Mouse (Mus musculus) kidney, postnatal 36 days (tissue): Measurements from ENCODE around the gene Mif.
"Not testable (repeated sequence)": the region's sequence is repeated elsewhere in the genome, so short reads cannot be mapped to it uniquely, and the experiment has no call there.

ENCODE experiments used
- DNase-seq, 2 experiments: peaks; one replicate each; pipeline ENCODE4 v3.0.0; 2021 to 2022; ENCODE audit warnings: mixed read lengths in 2 of 2

The Mif gene

DNA sequence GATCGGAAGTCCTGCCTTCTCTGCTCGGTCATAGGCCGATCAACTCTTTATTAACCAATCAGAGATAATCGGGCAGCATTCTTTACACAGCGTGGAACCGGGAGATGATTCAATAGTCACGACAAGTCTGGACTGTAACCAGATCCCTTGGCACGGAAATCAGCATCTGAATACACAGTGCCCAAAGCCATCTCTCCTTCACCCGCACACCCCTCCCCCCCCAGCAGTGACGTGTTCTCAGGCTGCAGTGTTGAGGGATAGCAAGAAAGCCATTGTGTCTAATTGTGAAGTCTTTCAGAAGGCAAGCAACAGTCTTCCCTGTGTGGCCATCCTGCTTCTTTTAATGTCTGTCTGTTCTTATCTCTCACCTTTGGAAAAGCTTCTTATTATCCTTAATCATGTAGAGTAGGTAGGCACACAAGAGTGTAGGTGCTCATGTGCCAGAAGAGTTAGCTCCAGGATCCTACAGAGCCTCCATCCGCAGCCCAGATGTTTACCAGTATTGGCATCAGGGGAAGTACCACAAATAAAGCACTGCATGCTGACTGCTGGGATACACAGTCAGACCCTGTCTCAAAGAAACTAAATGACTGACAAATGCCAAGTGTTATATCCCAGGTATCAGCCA lies 13.0 kb upstream of the Mif start:
- peak; percentile 75 to 77 for DNase-seq

DNA sequence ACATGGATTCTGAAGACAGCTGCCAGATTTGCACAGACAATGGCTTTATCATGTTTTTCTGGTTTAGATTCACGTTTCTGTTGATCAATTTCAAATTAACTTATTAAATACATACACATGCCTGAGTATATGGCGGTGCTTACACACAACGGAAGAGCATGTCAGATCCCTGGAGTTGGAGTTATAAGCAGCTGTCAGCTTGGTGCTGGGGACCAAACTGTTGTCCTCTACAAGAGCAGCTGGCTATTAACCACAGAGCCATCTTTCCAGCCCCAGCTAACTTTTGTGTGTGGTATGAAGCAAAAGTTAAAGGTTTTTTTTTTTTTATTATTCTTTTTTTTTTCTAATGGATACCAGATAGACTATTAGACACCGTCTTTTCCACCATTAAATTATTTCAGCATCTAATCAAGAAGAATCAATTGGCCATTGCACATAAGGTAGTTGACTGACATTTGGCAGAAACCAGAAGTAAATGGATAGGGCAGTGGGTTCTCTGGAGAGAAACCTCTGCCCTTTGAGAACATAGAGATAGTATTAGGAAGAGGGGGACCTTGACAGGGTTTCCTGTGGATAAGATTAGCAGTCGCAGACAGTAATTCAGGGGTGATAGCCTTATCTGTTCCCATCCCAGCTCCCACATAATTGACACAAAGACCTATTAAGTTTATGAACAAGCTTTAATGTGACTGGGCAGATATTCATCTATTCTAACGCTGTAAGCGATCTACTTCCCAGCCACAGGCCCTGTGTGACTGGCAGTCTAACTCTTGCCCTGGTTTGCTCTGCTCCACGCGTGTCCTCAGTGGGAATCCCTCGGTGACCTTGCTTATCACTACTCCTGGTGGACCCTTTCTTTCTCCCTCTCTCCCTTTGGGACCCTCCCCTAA lies 12.2 kb upstream of the Mif start:
- no peak for DNase-seq

DNA sequence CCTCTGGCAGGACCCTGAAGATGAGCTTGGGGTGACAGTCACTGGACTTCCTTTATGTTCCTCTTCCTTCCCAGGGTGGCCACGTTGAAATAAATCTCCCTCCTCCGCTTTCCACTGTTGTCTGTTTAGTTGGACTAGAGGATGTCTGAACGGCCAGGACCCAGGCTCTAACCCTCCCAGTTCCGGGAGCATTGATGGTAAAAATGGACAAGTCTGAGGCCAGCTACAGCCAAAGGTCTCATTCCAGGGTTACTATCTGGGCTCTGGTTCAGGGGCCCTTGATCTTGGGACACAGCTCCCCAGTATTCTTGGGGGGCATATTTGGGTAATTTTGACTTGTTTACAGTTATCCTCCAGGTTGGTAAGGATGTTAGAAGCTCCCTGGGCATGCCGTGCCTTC lies 1.5 kb upstream of the Mif start:
- no peak for DNase-seq

DNA sequence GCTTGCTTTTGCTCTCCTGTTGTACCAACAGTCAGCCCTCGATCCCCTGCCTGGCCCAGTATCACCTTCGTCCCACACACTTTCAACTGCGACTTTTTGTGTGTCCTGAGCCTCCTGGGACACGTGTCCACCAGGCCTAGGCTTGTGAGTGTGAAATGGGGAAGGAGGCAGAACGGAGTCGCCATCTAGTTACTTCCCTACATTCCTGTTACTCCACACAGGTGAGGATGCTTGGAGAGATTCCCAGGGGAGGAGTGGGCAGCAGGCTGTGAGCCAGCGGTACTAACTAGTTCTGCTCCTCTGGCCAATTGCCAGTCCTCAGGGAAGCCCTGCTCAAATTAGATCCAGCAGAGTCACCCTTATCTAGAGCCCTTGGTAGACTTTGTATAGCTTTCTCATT lies 706 bp upstream of the Mif start:
- DNase-seq = no peak

DNA sequence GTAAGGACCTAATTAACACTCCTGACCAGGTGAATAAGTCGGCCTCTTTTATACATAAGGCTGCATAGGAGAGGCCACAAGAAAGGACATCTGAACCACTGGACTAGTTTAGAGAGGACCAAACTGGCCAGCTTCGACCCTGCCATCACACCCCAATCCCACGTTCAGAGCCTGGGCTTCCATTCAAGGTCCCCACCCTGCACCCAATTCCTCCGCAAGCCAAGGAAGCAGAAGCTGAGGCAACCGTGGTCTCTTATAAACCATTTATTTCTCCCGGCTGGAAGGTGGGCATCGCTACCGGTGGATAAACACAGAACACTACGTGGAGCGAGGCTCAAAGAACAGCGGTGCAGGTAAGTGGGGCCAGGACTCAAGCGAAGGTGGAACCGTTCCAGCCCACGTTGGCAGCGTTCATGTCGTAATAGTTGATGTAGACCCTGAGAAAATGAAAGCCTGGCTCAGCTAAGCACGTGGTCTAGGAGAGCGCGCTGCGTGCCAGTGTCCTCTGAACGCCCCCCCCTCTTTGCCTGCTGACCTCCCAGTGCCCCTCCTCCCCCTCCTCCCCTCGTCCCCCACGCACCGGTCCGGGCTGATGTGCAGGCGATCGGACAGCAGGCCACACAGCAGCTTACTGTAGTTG lies 813 bp downstream of the Mif start:
- peak in 1 of 2 experiments; percentile 46 for DNase-seq

DNA sequence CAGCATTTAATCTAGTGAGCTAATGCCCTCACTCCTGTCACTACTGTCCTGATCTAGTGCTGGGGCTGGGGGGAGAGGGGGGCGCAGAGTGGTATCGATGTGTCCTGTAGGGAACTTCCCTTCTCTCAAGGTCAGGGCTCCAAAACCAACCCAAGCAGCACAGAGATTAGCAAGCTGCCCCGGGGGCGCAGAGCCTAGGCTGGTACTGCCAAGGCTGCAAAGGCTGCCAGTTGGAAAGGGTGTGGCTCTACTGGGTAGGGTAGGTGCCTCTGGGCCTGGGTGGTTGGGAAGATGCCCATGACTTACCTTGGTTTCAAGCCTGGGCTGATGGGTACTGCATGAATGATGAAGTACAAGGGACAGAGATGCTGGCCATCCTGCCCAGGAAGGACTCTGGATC lies 2.4 kb downstream of the Mif start:
- peak in 1 of 2 experiments; percentile 58 for DNase-seq

DNA sequence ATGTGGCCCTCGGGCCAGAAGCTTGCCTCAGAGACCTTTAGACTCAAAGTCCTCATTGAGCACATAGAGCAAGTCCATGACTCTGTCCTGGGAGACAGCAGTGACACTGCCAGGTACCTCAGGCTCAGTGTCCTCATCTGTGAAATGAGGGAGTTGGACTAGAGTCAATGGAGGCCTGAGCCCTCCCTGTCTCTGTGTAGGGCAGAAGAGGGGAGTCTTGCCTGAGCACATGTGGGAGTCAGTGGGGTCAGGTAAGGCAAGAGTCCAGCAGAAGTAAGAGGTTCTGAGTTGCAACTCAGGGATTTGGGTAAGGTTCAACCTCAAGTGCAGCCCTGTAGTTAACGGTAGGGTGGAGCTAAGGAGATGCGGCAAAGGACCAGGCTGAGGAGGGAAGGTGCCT lies 3.1 kb downstream of the Mif start:
- no peak for DNase-seq

DNA sequence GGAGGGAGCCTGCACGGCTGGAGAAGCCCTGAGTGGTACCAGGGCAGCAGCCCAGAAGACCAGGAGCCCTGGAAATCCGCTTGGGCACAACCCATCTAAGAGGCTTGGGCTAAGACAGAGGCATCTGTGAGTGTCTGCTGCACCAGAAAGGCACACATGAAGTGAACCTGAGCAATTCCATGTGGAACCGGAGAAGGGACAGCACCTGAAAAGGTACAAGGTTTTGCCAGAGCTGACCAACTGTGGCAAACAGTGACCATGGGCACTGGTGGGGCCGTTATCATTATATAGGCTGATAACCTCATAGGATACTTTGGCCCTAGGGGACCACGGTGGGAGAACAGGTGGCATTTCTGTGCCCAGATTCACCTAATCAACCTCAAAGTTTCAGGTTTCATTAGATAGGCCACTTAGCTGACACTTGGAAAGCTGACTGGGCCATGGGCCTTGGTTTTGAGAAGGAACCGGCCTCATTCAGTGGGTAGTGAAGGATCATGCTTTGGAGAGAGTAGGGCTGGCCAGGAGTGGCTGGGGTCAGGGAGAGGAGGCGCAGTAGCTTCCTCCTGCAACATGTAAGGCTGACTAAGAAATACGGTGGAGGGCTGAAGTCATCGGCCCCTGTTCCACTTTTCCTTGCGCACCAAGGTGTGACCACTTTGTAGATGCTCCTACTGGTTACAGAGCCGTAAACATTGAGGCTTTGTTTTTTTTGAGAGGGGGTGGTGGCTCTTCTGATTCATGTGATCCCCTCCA lies 3.7 kb downstream of the Mif start:
- no peak for DNase-seq

DNA sequence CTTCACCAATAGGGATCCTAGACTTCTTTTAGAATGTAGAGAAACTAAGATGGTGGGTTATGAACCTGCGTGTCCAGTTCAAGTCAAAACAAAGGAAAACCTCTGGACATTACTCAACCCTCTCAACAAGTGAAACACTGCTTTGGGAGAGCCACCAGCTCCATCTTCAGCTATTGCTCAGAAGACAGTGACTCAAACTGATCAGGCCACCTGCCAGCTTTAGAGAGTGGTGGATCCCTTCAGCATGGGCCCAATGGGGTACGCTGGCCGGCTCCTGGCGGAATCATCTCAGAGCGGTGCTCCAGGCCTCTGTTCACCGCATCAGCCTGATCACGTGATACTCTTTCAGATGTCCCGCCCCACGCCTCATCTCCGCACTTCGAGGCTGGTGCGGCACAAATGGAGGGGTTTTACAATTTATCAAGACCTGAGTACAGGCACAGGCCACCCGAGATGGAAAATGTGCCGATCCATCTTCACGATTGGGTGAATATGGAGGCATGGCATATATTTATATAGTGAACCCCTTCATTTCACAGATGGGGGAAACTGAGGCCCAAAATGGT lies 4.5 kb downstream of the Mif start:
- no peak for DNase-seq

DNA sequence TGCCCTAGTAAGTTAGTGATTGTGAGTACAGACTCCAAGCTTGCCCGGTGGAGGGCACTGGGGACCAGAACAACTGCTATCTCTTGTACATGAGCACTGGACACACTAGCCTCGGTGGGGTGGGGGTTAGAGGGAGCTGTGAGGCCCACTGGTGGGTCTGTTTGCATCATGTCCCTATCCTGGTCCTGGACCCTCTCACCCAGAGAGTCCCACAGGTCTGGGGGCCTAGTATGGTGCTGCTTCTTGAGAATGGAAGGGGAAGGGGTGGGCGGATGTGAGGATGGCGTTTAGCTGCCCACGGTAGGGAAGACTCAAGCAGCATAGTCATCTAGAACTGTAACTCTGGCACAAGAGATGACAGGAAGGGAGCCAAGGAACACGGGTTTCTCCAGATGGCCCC lies 5.2 kb downstream of the Mif start:
- no peak for DNase-seq

DNA sequence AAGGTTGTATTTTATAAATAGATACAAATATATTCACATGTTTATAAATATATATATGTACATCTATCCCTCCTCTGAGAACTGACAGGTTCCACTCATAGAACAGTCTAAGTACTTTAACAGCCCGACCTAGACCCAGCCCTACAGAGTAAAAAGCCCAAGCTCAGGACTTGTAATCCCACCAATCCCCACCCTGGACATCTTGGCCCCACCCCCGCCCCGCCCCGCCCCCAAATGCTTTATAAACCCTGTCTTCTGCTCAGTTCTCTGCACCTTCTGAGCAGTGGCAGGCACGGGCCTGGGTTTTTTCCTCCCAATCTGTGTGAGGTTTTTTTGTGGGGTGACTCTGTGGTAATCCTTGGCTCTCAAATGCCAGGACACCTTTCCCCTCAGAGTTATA lies 5.9 kb downstream of the Mif start:
- DNase-seq = no peak

DNA sequence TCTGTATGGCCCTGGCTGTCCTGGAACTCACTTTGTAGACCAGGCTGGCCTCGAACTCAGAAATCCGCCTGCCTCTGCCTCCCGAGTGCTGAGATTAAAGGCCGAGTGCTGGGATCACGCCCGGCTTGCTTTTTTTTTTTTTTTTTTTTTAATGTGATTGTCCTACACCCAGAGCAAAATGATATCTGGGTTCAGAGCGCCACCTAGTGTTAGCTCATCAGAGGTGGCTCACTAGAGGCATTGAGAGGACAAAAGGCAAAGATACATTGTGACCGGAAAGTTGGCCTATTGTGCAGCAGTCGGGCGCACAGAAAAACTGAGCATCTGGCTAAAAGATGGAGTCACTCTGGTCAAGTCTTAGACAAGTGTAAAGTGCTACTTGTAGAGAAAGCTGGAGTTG lies 6.6 kb downstream of the Mif start:
- DNase-seq = peak; percentile 89 to 94

DNA sequence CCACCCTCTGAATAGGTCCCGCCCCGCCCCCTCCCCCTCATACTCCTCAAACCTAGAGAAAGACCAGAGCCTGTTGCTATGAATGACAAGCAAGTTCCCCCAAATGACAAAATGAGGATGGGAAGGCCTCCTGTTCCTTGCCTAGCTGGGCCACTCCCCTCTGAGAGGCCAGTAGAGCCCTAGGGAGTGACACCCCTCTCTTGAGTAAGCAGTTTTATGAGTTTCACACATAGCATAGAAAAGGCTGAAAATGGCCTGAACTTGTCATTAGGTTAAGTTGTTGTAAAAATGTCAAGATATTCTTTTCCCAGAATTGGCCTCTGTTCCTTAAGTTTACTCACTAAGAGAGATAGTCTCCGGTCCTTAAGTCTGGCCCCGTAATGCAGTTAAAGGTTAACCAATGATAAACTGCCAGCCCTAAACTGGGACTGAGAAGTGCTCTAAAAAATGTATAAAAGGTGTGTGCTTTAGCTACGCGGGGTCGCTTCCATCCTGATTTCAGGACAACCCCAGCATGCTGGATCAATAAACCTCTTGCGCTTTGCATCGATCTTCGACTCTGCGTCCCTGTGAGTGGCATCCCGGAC lies 7.4 kb downstream of the Mif start:
- peak in 1 of 2 experiments; percentile 29 for DNase-seq

DNA sequence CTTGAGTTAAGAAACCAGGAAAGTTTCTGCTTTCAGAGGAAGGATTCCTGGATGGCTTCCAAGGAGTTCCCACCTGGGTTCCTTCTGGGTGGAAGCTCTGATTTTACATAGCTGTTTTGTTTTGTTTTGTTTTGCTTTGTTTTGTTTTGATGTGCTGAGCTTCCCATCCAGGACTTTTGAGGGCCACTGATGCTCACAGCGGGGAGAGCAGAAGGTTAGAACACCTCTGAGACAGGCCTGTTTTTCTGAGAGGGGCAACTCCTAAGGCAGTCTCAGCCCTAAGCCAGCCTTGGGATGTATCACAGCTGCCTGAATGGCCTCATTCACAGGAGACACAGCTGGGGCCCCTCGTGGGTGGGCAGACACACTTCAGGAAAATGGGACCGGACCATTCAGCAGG lies 8.4 kb downstream of the Mif start:
- no peak for DNase-seq

DNA sequence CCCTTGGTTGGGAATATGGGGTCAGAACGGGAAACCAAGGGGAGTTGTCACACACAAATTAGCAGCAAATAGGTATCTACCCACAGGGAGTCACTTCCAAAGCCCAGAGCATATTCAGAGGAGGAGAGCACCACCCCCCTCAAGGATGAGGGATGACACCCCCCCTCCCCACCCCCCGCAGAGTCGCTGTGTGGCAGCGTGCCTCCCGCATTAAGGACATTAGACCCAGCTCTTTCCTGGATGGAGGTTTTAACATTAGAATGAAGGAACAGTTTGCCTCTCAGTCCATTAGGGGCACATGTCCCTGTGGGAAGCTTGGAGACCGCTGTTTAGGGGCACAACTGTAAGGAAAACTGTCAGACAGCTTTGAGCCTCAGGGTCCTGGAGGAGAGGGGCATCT lies 9.0 kb downstream of the Mif start:
- no peak for DNase-seq

DNA sequence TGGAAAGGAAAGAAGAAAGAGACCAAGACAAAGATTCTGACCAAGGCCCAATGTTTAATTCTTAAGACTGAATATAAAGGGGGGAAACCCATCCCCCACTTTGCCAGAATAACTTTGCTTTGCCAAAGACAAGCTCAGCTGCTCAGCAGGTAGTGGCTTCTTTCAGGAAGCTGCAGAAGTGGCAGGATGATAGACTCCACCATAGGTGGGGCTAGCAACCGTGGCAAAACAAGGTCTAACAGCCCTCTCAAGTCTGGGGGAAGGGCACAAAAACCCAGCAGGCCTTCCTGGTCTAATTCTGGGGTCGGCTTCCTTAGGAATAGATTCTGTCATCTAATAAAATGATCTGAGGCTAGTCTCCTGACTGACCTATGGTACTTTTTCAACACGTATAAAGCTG lies 11.7 kb downstream of the Mif start:
- DNase-seq = no peak

DNA sequence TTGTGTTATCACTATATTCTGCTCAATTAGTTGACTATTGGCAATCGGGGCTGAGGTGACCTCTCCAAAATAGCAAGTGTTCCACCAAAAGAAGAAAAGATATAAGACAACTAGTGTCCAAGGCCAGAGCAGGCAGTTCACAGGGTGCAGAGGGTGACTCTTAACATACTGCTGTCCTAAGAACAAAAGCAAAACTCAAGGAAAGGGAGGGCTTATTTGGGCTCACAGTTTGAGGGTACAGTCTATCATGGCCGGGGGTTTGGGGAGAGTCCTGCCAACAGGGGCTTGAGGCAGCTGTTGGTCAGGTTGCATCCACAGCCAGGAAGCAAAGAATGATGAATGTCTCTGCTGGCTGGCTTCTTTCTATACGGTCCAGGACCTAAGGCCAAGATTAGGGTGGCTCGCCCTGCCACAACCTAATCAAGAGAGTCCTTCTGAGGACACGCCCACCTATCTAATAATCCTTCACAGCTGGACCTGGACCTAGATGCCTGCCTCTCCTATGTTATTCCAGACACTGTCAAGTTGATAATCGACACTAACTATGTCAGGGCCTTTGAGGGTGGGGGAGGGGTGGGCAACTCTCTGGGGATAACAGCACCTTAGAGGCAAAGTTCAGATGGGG lies 14.6 kb downstream of the Mif start:
- DNase-seq = no peak

DNA sequence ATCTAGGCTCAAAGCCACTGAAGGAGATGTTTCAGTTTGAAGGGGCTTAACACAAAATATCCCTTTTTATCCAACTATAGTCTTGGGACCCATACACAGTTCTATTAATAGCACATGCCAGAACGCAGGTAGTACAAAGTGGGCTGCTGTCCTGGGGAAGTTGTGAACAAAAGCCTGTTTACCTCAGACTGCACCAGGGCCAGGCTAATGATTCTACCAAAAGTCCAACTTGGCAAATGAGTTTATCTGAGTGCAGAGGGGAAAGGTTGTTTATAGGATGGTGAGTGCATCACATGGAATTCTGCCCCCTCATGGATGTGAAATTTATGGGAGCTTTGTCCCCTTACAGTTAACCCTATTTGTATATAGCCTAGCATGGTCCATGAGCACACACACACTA lies 15.2 kb downstream of the Mif start:
- DNase-seq = peak; percentile 28 to 44

DNA sequence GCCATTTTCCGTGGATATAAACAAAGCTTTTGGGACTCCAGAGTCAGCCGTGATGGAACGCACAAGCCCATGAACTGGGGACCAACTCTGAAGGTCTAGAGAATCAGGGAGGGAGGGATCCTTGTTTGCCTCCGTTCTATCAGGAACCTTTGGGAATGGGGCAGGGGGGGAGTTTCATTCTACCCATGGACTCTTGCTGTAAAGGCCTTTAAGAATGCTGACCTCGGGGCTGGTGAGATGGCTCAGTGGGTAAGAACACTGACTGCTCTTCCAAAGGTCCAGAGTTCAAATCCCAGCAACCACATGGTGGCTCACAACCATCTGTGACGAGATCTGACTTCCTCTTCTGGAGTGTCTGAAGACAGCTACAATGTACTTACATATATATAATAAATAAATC lies 16.1 kb downstream of the Mif start:
- DNase-seq = not testable (repeated sequence)

DNA sequence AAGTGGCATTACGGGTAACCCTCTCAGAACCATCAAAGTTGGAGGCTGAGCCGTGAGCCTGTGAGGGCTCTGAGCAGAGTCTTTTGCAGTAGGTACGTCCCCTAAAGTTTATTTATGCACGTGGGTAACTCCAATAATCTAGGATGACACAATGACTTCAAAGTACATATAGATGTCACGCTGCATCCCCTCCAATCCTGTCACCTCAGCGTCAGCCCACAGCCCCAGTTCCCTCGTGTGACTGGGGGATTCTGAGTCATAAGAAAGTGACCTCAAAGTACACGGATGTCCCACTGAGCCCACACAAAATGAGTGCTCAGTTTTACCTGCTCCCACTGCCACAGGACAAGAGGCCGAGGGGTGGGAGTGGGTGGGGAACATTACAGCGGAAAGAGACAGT lies 20.9 kb downstream of the Mif start:
- no peak for DNase-seq

DNA sequence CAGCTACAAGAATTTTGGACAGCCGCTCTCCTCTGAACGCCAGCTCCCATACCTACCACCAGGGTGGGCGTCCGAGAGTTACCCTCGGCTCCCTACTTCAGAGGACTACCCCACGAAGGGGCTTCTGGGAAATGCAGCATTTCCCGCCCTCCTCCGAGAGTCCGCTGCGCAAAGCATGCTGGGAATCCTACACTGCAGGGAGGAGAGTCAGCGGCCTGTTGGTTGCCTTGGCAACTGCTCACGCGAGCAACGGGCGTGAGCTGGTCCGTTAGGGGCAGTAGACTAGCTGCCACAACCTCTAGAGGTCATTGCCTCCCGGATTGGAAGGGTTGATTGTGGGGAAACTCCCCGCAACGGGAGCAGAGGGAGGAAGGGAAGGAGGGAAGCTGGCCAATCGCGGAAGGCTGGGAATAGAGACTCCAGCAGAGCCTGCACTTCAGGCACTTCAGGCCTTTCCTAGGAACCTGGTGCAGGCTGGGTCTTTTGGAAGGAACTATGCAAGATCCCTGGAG lies 22.7 kb downstream of the Mif start, which contains the start of gene Gstt2:
Gene Gstt2, minus strand, starts transcription at position 177 of the 512 bp plus-strand sequence.
- DNase-seq = peak; percentile 98
